Mouse (Mus musculus) stomach, embryonic 15.5 days (tissue): Measurements from ENCODE around the gene Heatr4. TPM values are rescaled to one million over a fixed set of nuclear protein-coding genes. Genes with fewer than 3 reads are reported as not detected.
"Not testable (repeated sequence)": the region's sequence is repeated elsewhere in the genome, so short reads cannot be mapped to it uniquely, and the experiment has no call there.

ENCODE experiments used
- ATAC-seq: fragments of 200-750 bp; cut with Nextera tagmentation; 2 replicates; pipeline ENCODE4 v1.8.0; 2017; ENCODE audit warnings: low read depth, moderate number of reproducible peaks, moderate TSS enrichment; ENCODE audit not compliant: insufficient read depth, low FRiP score
- H3K27ac ChIP-seq: fragments of 300-500 bp; sonication (generic); 2 replicates; pipeline ENCODE4 v1.5.1; 2015; ENCODE audit warnings: mild to moderate bottlenecking, inconsistent platforms
- H3K27me3 ChIP-seq: fragments of 300-500 bp; sonication (generic); replicated peaks from 2 replicates; pipeline ENCODE4 v1.6.1; 2015; ENCODE audit warnings: inconsistent platforms
- H3K36me3 ChIP-seq: fragments of 300-500 bp; sonication (generic); 2 replicates; pipeline ENCODE4 v1.6.1; 2015; ENCODE audit warnings: inconsistent platforms
- H3K4me1 ChIP-seq: fragments of 300-500 bp; sonication (generic); 2 replicates; pipeline ENCODE4 v1.6.1; 2015; ENCODE audit warnings: inconsistent platforms
- H3K4me2 ChIP-seq: fragments of 300-500 bp; sonication (generic); 2 replicates; pipeline ENCODE4 v1.6.1; 2015; ENCODE audit warnings: mild to moderate bottlenecking, inconsistent platforms
- H3K4me3 ChIP-seq: fragments of 300-500 bp; sonication (generic); replicated peaks from 2 replicates; pipeline ENCODE4 v1.5.1; 2015; ENCODE audit warnings: inconsistent platforms
- H3K9ac ChIP-seq: fragments of 300-500 bp; sonication (generic); 2 replicates; pipeline ENCODE4 v1.6.1; 2015; ENCODE audit warnings: inconsistent platforms
- H3K9me3 ChIP-seq: fragments of 300-500 bp; sonication (generic); 2 replicates; pipeline ENCODE4 v1.6.1; 2016; ENCODE audit warnings: inconsistent platforms
- WGBS: fragments of 180-500 bp; shearing (Covaris S2); methylation state at CpG from one replicate; pipeline ENCODE4 v1.1.7; 2015; 5-methylcytosine and 5-hydroxymethylcytosine counted together
- polyA plus RNA-seq: library from polyadenylated mRNA; unstranded; fragments of >200 nt; fragmentation: Nextera tagmentation; extraction: Ambion mirVana; gene quantifications from 2 replicates; pipeline ENCODE4 v1.2.1, GENCODE M21; 2015

The Heatr4 gene
- polyA plus RNA-seq, 1 experiment from 2014 or later, result 0.04 TPM

DNA sequence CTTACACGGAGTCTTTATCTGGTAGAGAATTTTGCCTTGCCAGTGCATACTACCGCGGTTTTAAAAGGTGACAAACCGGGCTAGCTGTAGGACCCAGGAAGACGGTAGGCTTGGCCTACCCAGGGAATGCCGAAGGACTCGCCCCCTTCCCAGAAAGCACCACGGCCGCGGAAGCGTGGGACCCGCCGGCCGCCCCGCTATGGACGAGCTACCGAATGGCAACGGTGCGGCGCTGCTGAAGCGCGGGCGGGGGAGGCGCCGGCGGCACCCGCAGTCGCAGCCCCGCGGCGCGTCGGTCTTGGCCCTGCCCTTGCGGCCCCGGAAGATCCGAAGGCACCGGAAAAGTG lies 34.2 kb downstream of the Heatr4 start, which contains the start of gene Riox1:
TSS of gene Riox1 (plus strand) at position 116 of the 347 bp plus-strand sequence.
- Histone ChIP-seq H3K27me3 (no peaks in the 10 kb centered on the region), H3K27ac (peak within 1 kb of the TSS; percentile 86), H3K9ac (peak within 1 kb of the TSS; percentile 82), H3K4me2 (peak within 1 kb of the TSS; percentile 96), H3K4me3 (peak within 1 kb of the TSS; percentile 97), H3K4me1 (peaks cover 24% of the 10 kb centered on the region), H3K36me3 (no peaks in the 10 kb centered on the region), H3K9me3 (no peaks in the 10 kb centered on the region)
- peak; percentile 92 for ATAC-seq
- WGBS, result under 1% methylated on average over 37 of the region's 37 CpGs

DNA sequence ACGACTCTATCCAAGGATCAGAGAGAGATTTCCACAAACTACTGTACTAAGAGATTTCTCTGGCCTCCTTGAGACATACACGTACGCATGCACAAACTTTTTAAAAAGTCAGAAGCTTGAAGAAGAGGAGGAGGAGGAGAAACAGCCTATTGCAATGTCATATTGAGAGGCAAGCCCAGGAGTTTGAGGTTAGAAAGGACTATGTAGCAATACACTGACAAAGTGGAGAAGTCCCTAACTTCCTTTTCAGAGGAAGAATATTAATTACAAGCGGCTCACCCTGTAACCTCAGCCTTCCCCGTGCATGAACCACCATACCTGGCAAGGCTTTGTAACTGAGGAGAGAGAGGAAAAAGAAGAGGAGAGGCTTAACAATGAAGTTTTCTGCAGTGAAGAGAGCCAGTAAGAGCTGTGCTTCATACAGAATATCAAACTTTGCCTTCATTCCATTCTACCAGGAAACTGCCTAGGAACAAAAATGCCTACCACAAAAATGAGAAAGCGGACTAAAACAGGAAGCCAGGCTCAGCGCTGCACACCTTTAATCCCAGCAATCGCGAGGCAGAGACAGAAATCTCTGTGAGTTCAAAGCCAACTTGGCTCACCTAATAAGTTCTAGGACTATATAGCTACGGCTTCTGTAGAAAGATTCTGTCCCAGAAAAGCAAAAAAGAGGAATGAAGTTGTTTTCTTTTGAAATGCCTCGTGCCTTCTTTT lies 34.7 kb downstream of the Heatr4 start:
- Histone ChIP-seq H3K4me1 (peaks cover 24% of the 10 kb centered on the region), H3K4me2 (peak overlapping the region; percentile 96), H3K27me3 (no peaks in the 10 kb centered on the region), H3K9me3 (no peaks in the 10 kb centered on the region), H3K27ac (peak overlapping the region; percentile 86), H3K36me3 (no peaks in the 10 kb centered on the region), H3K4me3 (peak overlapping the region; percentile 97), H3K9ac (peak overlapping the region; percentile 82; the same call in 1 of the 2 replicates)
- WGBS, result 24% methylated on average over 11 of the region's 11 CpGs
- ATAC-seq, result no peak

DNA sequence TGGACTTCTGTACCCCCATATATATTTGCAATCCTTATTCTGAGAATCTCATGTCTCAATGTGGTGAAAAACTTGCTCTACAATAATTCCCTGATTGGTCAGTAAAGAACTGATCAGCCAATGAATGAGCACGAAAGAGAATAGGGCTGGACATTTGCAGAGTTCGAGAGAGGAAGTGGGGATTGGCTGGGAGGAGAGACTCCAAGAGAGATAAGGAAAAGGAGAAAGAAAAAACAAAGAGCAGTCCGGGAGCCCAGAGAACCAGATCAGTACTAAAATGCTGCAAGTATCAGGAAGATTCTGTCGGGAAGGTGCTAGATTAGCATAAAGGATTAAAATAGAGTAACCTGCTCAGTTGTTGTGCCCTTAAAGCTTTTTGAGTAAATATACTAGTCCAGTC lies 35.6 kb downstream of the Heatr4 start:
- no peaks in the 10 kb centered on the region for H3K27me3 ChIP-seq
- no peak overlapping the region for H3K4me2 ChIP-seq
- H3K27ac ChIP-seq, result no peak overlapping the region
- H3K9me3 ChIP-seq, result no peaks in the 10 kb centered on the region
- H3K36me3 ChIP-seq, result no peaks in the 10 kb centered on the region
- ATAC-seq, result no peak
- WGBS, result 68% methylated on average over 4 of the region's 4 CpGs
- no peak overlapping the region for H3K9ac ChIP-seq
- no peak overlapping the region for H3K4me3 ChIP-seq
- peaks cover 20% of the 10 kb centered on the region for H3K4me1 ChIP-seq

DNA sequence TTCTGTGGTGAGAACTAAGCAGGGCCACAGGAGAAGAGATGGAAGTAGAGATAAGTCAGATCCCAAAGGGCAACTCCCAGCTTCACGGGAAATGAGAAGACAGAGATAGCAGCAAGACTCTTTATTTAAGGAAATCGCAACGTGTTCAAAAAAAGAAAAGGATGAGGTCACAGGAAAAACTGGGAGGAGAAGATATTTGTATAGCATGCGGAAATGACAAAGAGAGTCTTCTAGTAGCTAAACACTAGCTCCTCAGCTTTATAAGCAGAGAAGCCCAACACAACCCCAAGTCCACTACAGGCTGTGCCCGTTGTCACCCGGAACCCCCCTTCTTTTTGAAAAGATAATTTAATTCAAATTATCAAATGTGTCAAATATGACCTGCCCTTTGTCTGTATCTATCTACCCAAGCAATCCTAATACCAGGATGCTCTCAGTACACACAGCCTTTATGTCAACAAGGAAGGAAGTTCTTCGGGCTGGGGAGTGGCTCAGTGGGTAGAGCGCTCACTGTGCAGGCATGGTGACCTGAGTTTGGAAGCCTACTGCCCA lies 37.3 kb downstream of the Heatr4 start:
- H3K27ac ChIP-seq, result no peak overlapping the region
- ATAC-seq, result no peak
- H3K36me3 ChIP-seq, result no peaks in the 10 kb centered on the region
- no peak overlapping the region for H3K4me3 ChIP-seq
- H3K4me2 ChIP-seq, result no peak overlapping the region
- H3K9ac ChIP-seq, result no peak overlapping the region
- no peaks in the 10 kb centered on the region for H3K27me3 ChIP-seq
- 79% methylated on average over 8 of the region's 8 CpGs for WGBS
- H3K9me3 ChIP-seq, result no peaks in the 10 kb centered on the region
- H3K4me1 ChIP-seq, result peaks cover 13% of the 10 kb centered on the region

DNA sequence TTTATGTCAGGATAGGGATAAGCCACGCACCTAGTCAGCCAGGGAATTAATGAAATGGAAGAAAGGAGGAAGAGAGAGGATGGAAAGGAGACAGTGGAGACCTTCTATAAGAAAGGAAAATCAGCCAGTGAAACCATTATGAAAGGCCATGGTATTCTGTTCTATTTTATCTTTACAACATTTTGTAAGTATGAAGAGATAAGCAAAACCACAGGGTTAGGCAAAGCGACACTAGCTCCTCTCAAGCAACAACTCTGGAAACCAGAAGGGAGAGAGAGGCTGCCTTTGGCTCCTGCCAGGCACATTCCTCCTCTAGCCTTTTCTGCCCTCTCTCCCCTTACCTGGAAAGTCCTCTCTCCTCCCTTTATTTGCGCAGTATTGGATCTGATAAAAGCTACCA lies 42.7 kb downstream of the Heatr4 start:
- no peak overlapping the region for H3K9ac ChIP-seq
- H3K4me1 ChIP-seq, result no peaks in the 10 kb centered on the region
- ATAC-seq, result no peak
- H3K27ac ChIP-seq, result no peak overlapping the region
- no peaks in the 10 kb centered on the region for H3K27me3 ChIP-seq
- no peaks in the 10 kb centered on the region for H3K9me3 ChIP-seq
- 75% methylated on average over 3 of the region's 3 CpGs for WGBS
- no peaks in the 10 kb centered on the region for H3K36me3 ChIP-seq
- H3K4me2 ChIP-seq, result no peak overlapping the region
- no peak overlapping the region for H3K4me3 ChIP-seq

DNA sequence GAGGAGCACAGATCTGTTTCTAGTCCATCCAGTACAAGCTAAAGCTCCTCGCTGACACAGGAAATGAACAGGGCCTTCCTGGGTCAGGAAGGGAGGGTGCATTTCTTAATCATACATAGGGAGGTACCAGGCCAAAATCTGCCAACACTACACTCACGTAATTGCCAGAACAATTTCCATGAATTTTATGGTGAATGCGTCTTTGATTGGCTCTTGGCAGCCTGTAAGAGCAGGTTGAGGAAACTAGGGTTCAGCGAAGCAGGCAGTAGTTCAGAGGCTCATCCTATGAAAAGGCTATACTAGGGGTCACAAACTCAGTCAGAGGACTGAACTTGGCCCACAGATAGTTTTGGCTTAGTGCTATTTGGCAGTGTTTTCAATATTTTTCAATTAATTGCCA lies 44.6 kb downstream of the Heatr4 start:
- ATAC-seq, result no peak
- Histone ChIP-seq H3K4me1 (no peaks in the 10 kb centered on the region), H3K9me3 (no peaks in the 10 kb centered on the region), H3K27me3 (no peaks in the 10 kb centered on the region), H3K4me3 (no peak overlapping the region), H3K4me2 (no peak overlapping the region), H3K9ac (no peak overlapping the region), H3K36me3 (no peaks in the 10 kb centered on the region), H3K27ac (no peak overlapping the region)
- 73% methylated on average over 4 of the region's 4 CpGs for WGBS

DNA sequence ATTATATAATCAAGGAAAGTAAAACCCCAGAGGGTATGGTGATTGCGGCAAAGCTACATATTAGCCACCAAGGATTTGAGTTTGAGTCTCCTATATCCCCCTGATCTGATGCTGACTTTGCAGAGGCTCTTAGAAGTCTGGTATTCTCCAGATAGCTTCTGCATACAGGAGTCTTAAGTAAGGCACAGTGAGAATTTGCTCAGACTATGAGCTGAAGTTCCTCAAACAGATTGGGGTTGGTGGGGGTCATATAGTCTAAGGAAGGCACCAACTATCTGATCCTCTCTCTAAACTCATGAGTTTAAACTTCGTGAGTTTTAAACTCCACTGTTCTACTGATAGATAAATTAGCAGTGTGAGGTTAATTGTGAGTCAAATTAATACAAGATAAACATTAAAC lies 45.3 kb downstream of the Heatr4 start:
- Histone ChIP-seq H3K36me3 (no peaks in the 10 kb centered on the region), H3K9ac (no peak overlapping the region), H3K9me3 (no peaks in the 10 kb centered on the region), H3K27ac (no peak overlapping the region), H3K27me3 (no peaks in the 10 kb centered on the region), H3K4me1 (no peaks in the 10 kb centered on the region), H3K4me3 (no peak overlapping the region), H3K4me2 (no peak overlapping the region)
- no peak for ATAC-seq
- 82% methylated on average over 2 of the region's 2 CpGs for WGBS

DNA sequence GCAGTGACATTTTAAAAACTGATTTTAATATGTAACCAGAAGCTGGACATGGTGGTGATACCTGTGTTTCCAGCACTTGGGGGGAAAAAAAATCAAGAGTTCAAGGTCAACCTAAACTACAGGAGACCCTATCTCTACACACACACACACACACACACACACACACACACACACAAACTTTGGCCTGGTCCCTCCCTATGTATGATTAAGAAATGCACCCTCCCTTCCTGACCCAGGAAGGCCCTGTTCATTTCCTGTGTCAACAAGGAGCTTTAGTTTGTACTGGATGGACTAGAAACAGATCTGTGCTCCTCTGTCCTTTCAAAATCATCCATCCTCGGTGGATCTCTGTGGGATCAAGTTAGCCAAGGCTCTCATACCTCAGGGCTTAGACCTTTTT lies 46.1 kb downstream of the Heatr4 start:
- WGBS, result 26% methylated on average over 1 of the region's 1 CpGs
- not testable (repeated sequence) for H3K4me1 ChIP-seq, H3K9me3 ChIP-seq, H3K27me3 ChIP-seq, H3K9ac ChIP-seq, H3K27ac ChIP-seq, H3K4me3 ChIP-seq, ATAC-seq, H3K4me2 ChIP-seq, H3K36me3 ChIP-seq

DNA sequence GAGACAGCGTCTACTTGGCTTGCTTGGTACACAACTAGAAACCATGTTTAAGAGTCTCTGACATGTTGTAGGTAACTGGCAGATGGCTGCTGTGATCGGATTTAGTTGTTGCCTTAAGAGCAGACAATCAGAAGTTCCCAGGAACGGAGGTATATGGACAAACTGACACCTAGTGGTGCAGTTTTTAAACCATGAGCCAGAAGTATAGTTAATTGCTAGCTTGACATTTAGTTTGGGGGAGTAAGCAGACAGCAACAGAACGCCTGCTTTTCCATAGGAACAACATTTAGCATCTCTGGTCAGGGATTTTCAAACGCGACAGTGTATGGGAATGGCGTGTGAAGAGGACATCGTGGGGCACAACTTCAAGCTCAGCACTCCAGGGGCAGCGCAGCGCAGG lies 47.1 kb downstream of the Heatr4 start:
- Histone ChIP-seq H3K4me1 (no peaks in the 10 kb centered on the region), H3K9me3 (no peaks in the 10 kb centered on the region), H3K4me2 (no peak overlapping the region), H3K36me3 (no peaks in the 10 kb centered on the region), H3K4me3 (no peak overlapping the region), H3K9ac (no peak overlapping the region), H3K27ac (no peak overlapping the region), H3K27me3 (no peaks in the 10 kb centered on the region)
- 62% methylated on average over 10 of the region's 10 CpGs for WGBS
- no peak for ATAC-seq

DNA sequence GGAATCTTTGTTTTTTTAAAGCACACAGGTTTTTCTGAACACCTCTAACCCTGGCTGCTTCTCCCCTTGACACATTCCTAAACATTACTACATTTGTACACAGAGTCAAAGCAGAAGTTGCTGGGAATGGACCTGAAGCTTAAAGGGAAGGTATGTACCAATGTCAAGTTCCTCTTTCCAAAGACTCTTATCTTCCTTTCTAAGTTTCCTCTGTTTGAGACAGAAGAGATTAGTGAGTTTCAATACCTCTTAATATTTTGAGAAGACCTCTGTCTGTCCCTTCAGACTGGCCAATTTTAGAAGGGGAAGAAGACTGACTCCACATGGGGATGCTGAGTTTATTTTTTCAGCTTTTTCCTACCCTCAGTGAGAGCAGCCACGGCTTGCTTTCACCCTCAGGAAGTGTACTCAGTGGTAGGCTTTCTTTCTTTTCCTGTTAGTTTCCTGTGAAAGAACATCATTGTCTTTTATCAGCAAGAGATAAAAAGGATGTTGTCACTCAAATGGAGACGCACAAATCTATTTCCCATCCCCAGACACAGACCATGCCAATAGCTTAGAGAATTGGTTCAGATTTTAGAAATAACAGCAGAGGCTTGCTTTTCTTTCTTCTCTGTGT lies 55.4 kb downstream of the Heatr4 start:
- H3K9me3 ChIP-seq, result no peaks in the 10 kb centered on the region
- peaks cover 2% of the 10 kb centered on the region; the same call in 1 of the 2 replicates for H3K4me1 ChIP-seq
- no peaks in the 10 kb centered on the region for H3K27me3 ChIP-seq
- no peak overlapping the region for H3K4me3 ChIP-seq
- H3K4me2 ChIP-seq, result no peak overlapping the region
- H3K9ac ChIP-seq, result no peak overlapping the region
- no peak for ATAC-seq
- WGBS, result 35% methylated on average over 2 of the region's 2 CpGs
- H3K36me3 ChIP-seq, result no peaks in the 10 kb centered on the region
- H3K27ac ChIP-seq, result no peak overlapping the region

DNA sequence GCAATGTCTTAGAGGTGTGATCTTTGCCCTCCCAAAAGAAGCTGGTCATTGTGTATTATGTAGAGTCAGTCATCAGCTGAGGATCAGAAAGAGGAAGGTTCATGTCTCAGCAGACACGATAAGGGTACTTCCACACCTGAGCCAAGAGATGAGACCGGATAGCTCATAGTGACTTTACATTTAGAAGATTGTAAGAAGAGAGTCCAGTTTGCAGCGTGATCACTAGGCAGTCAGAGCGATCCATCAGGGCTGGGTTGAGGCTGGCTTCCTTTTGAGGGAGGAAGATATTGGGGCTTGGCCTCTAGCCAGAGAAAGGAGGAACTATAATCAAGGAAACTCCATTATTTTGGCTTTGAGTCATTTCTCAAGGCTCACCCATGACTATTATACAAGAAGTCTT lies 56.9 kb downstream of the Heatr4 start:
- Histone ChIP-seq H3K27ac (no peak overlapping the region), H3K36me3 (no peaks in the 10 kb centered on the region), H3K27me3 (no peaks in the 10 kb centered on the region), H3K4me2 (no peak overlapping the region), H3K9me3 (no peaks in the 10 kb centered on the region), H3K4me1 (peaks cover 9% of the 10 kb centered on the region; the same call in 1 of the 2 replicates), H3K9ac (no peak overlapping the region), H3K4me3 (no peak overlapping the region)
- ATAC-seq, result no peak
- WGBS, result 62% methylated on average over 4 of the region's 4 CpGs

DNA sequence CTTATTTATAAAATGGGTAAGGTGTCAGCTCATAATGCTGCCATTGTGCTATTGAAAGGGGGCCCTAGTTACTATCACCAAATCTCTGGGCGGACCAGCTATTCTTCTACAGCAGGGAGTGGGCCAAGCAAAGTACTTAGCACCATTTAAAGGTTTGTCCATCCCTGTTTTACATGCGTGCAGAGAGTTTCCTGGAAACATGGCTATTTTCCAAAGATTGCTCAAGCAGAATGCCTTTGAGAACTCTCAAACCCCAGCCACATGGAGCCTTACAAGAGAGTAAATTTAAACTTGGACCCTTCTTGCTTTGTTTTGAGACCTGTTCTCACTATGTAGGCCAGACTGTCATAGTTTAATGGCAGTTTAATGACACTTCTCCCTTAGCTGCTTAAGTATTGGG lies 58.6 kb downstream of the Heatr4 start:
- 58% methylated on average over 2 of the region's 2 CpGs for WGBS
- H3K4me1 ChIP-seq, result peaks cover 9% of the 10 kb centered on the region; the same call in 1 of the 2 replicates
- no peak overlapping the region for H3K9ac ChIP-seq
- H3K27me3 ChIP-seq, result no peaks in the 10 kb centered on the region
- H3K27ac ChIP-seq, result peak overlapping the region; percentile 26; the same call in 1 of the 2 replicates
- H3K4me3 ChIP-seq, result no peak overlapping the region
- ATAC-seq, result no peak
- H3K4me2 ChIP-seq, result no peak overlapping the region
- H3K36me3 ChIP-seq, result no peaks in the 10 kb centered on the region
- no peaks in the 10 kb centered on the region for H3K9me3 ChIP-seq
